Mouse (Mus musculus) myocyte (in vitro differentiated cells): Measurements from ENCODE around the gene Cfap298.

Experiments
- E2F4 ChIP-seq: IDR thresholded peaks from one replicate; pipeline ENCODE4 v1.6.1; 2011; ENCODE audit warnings: mild to moderate bottlenecking, control low read depth, moderate library complexity; ENCODE audit not compliant: insufficient read depth
- POLR2A ChIP-seq: IDR thresholded peaks from one replicate; pipeline ENCODE4 v1.6.1; 2011; ENCODE audit warnings: low read depth, mild to moderate bottlenecking, control low read depth, moderate library complexity; ENCODE audit not compliant: insufficient read length
- POLR2AphosphoS2 ChIP-seq: IDR thresholded peaks from one replicate; pipeline ENCODE4 v1.6.1; 2011; ENCODE audit warnings: low read depth, control low read depth; ENCODE audit not compliant: insufficient read length
- SRF ChIP-seq: IDR thresholded peaks from one replicate; pipeline ENCODE4 v1.6.1; 2011; ENCODE audit warnings: low read depth; ENCODE audit not compliant: control insufficient read depth, insufficient read length
- TCF12 ChIP-seq: IDR thresholded peaks from one replicate; pipeline ENCODE4 v1.6.1; 2011; ENCODE audit warnings: mild to moderate bottlenecking, control low read depth; ENCODE audit not compliant: poor library complexity, insufficient read depth, severe bottlenecking

- TF ChIP-seq POLR2A = no peak
- no peak for TF ChIP-seq SRF
- no peak for TF ChIP-seq TCF12
- no peak for TF ChIP-seq POLR2AphosphoS2
- TF ChIP-seq E2F4 = no peak
These were observed 17.8 kb downstream of the Cfap298 start for GRCm38 (mm10) chr16:90917156-90917555.
